Mouse (Mus musculus): ENCODE data around the gene Gnas.

- TF ChIP-seq POLR2A (IDR thresholded peaks at IDR 0.05; ENCODE audit: borderline replicate concordance, control insufficient read depth, low read depth, low read length) (no peak), CTCF (IDR thresholded peaks at IDR 0.05; ENCODE audit: control insufficient read depth, insufficient read depth, low read length) (no peak)
Observed at GRCm38 (mm10) chr2:174273961-174274360, 10.2 kb upstream of the Gnas start.
